Mouse (Mus musculus) megakaryocyte, embryonic 14.5 days (primary cell): Measurements from ENCODE around the gene Shisa5. TPM values are rescaled to one million over a fixed set of nuclear protein-coding genes. Genes with fewer than 3 reads are reported as not detected.

ENCODE experiments used
- H3K27me3 ChIP-seq: replicated peaks from 2 replicates; pipeline ENCODE3; 2012; ENCODE audit warnings: inconsistent platforms
- H3K36me3 ChIP-seq: replicated peaks from 2 replicates; pipeline ENCODE3; 2012; ENCODE audit warnings: low read length, inconsistent platforms, mixed read lengths
- H3K4me1 ChIP-seq: 2 replicates; pipeline ENCODE4 v1.6.1; 2012; ENCODE audit warnings: inconsistent platforms
- H3K4me3 ChIP-seq: replicated peaks from 2 replicates; pipeline ENCODE3; 2012; ENCODE audit warnings: moderate library complexity, mild to moderate bottlenecking, inconsistent platforms
- H3K9me3 ChIP-seq: 2 replicates; pipeline ENCODE4 v1.6.1; 2012; ENCODE audit warnings: inconsistent platforms
- FLI1 ChIP-seq: IDR thresholded peaks from 2 replicates; pipeline ENCODE4 v1.6.1; 2012; ENCODE audit warnings: low read length, inconsistent platforms, mixed read lengths
- GATA1 ChIP-seq: IDR thresholded peaks from 3 replicates; pipeline ENCODE4 v1.6.1; 2012; ENCODE audit warnings: mixed read lengths, low read length, inconsistent platforms, borderline replicate concordance
- polyA plus RNA-seq: library from polyadenylated mRNA; stranded (reverse); fragments of >175 nt; gene quantifications from 2 replicates; pipeline ENCODE4 v1.2.3, GENCODE M21; 2012; ENCODE audit warnings: low replicate concordance; ENCODE audit not compliant: insufficient read depth

Gene Shisa5
- polyA plus RNA-seq, 1 experiment = 575 TPM

GRCm38 (mm10) chr9:109021428-109021827 is 16.9 kb upstream of the Shisa5 start:
- Histone ChIP-seq H3K27me3 (peaks cover 19% of the 10 kb centered on the region), H3K4me1 (peaks cover 50% of the 10 kb centered on the region), H3K4me3 (no peak overlapping the region), H3K36me3 (peaks cover 46% of the 10 kb centered on the region), H3K9me3 (no peaks in the 10 kb centered on the region)
- TF ChIP-seq GATA1 (no peak), FLI1 (no peak)

GRCm38 (mm10) chr9:109022866-109023685 is 15.3 kb upstream of the Shisa5 start:
- peaks cover 21% of the 10 kb centered on the region for H3K27me3 ChIP-seq
- no peaks in the 10 kb centered on the region for H3K9me3 ChIP-seq
- H3K4me3 ChIP-seq = no peak overlapping the region
- TF ChIP-seq GATA1 = no peak
- TF ChIP-seq FLI1 = no peak
- H3K36me3 ChIP-seq = peaks cover 53% of the 10 kb centered on the region
- peaks cover 45% of the 10 kb centered on the region for H3K4me1 ChIP-seq

DNA sequence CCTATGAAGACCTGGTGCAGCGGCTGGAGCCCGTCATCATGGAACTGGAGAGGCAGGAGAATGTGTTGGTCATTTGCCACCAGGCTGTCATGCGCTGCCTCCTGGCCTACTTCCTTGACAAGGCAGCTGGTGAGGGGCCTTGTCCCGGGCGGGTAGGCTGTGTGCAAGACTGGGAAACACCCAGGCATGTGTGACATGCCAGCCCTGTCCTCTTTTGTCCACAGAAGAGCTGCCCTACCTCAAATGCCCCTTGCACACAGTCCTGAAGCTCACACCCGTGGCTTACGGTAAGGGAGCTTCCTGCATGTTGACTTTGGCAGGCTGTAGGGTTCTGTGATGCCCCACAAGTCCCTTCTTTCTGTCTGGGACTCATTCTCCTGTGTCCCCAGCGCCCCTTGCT is 10.8 kb upstream of the Shisa5 start:
- TF ChIP-seq FLI1 = no peak
- no peak for TF ChIP-seq GATA1
- Histone ChIP-seq H3K36me3 (peaks cover 92% of the 10 kb centered on the region), H3K4me3 (no peak overlapping the region), H3K27me3 (peaks cover 26% of the 10 kb centered on the region), H3K9me3 (no peaks in the 10 kb centered on the region), H3K4me1 (peaks cover 49% of the 10 kb centered on the region)

DNA sequence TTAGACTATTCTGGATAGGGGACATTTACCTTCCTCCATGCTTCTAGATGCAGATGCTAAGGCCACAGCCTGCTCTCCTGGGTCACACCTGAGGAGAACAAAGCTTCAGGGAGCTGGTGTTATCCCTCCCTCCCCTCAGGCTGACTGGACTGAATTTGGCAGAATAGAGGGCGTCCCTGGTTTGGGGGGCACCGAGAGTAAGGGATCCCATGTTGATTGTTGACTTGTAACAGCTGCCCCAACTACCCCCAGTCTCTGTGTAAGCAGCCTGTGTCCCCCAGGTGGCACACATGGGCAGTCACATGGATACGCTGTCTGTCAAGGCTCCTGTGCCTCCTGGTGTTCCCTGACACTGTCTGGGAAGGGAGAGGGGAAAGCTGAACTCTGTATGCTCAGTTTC is 9.9 kb upstream of the Shisa5 start:
- Histone ChIP-seq H3K4me1 (peaks cover 49% of the 10 kb centered on the region), H3K36me3 (peaks cover 85% of the 10 kb centered on the region), H3K9me3 (no peaks in the 10 kb centered on the region), H3K4me3 (no peak overlapping the region), H3K27me3 (peaks cover 27% of the 10 kb centered on the region)
- TF ChIP-seq GATA1 (no peak), FLI1 (no peak)

GRCm38 (mm10) chr9:109028919-109029318 is 9.4 kb upstream of the Shisa5 start:
- Histone ChIP-seq H3K4me3 (no peak overlapping the region), H3K4me1 (peaks cover 45% of the 10 kb centered on the region), H3K27me3 (peaks cover 28% of the 10 kb centered on the region), H3K9me3 (no peaks in the 10 kb centered on the region), H3K36me3 (peaks cover 83% of the 10 kb centered on the region)
- TF ChIP-seq FLI1 (no peak), GATA1 (no peak)

DNA sequence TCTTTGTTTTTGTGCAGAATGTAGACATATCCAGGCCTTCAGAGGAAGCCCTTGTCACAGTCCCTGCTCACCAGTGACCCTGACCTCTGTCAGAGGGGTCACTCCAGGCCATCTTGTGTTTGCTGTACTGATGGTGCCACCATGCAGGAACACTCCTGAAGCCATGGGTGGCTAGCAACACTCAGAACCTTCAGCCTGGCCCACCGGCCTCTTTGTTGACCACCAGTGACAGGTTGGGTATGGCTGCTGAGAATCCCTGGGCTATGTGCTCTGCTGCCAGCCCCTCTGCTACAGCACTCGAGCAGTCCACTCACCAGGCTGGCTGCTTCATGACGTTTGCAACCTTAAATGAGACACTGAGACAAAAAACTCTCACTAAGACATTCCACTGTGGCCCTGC is 8.1 kb upstream of the Shisa5 start:
- H3K4me3 ChIP-seq = no peak overlapping the region
- TF ChIP-seq FLI1 (no peak), GATA1 (no peak)
- no peaks in the 10 kb centered on the region for H3K9me3 ChIP-seq
- H3K4me1 ChIP-seq = peaks cover 41% of the 10 kb centered on the region
- H3K36me3 ChIP-seq = peaks cover 71% of the 10 kb centered on the region
- H3K27me3 ChIP-seq = peaks cover 23% of the 10 kb centered on the region

GRCm38 (mm10) chr9:109031001-109031400 is 7.4 kb upstream of the Shisa5 start:
- Histone ChIP-seq H3K4me3 (no peak overlapping the region), H3K9me3 (no peaks in the 10 kb centered on the region), H3K4me1 (peaks cover 41% of the 10 kb centered on the region), H3K36me3 (peaks cover 64% of the 10 kb centered on the region), H3K27me3 (peaks cover 23% of the 10 kb centered on the region)
- TF ChIP-seq FLI1 (no peak), GATA1 (no peak)

DNA sequence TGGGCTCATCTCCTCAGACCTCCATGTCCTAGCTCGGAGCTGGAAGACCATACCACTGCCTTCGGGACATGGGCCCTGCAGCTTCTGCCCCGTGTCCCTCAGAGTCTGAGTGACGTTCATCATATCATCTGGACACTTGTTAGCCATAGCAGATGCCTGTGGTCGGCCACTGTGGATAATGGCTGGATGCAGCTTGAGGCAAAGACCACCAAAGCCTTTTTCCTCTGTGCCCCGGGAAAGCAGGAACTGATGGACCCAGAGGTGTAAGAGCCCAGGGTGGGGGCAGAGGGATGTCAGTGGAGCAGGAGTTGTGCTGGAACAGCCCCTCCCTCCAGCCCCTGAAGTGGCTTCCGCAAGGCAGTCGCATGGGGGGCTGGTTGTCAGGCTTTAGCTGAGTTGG is 6.7 kb upstream of the Shisa5 start:
- H3K27me3 ChIP-seq = peaks cover 20% of the 10 kb centered on the region
- TF ChIP-seq GATA1 (no peak), FLI1 (no peak)
- no peaks in the 10 kb centered on the region for H3K9me3 ChIP-seq
- no peak overlapping the region for H3K4me3 ChIP-seq
- peaks cover 38% of the 10 kb centered on the region for H3K4me1 ChIP-seq
- H3K36me3 ChIP-seq = peaks cover 57% of the 10 kb centered on the region

GRCm38 (mm10) chr9:109032435-109032834 is 5.9 kb upstream of the Shisa5 start:
- H3K4me3 ChIP-seq = no peak overlapping the region
- H3K9me3 ChIP-seq = no peaks in the 10 kb centered on the region
- TF ChIP-seq FLI1 (no peak), GATA1 (no peak)
- peaks cover 33% of the 10 kb centered on the region for H3K4me1 ChIP-seq
- H3K36me3 ChIP-seq = peaks cover 50% of the 10 kb centered on the region
- H3K27me3 ChIP-seq = peaks cover 16% of the 10 kb centered on the region

DNA sequence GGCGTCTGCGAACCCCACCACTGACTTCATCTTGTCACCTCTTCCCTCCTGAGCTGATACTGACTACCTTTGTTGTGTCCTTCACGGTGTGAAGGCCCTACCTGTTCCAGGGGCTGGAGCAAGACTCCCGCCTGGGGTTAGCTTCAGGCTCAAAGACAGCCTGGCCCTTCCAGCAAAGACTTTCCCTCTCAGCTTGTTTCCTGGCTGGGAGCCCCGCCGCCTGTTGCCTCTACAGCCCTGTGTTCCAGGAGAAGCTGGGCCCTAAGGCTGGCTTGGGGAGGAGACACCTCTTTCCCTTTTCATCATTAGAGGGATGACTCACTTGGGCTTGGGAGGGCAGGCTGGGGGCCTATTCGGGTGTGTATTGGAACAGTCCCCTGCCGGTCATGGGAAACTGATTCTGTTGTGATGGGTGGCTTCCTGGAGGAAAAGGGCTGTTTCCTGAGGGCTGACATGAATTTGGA is 568 bp downstream of the Shisa5 start:
- H3K4me3 ChIP-seq = peak overlapping the region; percentile 97
- H3K36me3 ChIP-seq = peaks cover 13% of the 10 kb centered on the region
- H3K4me1 ChIP-seq = peaks cover 40% of the 10 kb centered on the region
- TF ChIP-seq GATA1 (no peak), FLI1 (no peak)
- peaks cover 3% of the 10 kb centered on the region for H3K27me3 ChIP-seq
- H3K9me3 ChIP-seq = no peaks in the 10 kb centered on the region
